Mouse (Mus musculus) gastrocnemius, postnatal 14 days (tissue): ENCODE measurements around the gene Raet1e. TPM values are rescaled to one million over a fixed set of nuclear protein-coding genes. Genes with fewer than 3 reads are reported as not detected.

ENCODE experiments used
- total RNA-seq, 2 experiments: library from RNA; stranded (reverse); gene quantifications; 2 replicates each; pipeline ENCODE4 v1.2.3; 2021

Gene Raet1e
- total RNA-seq, 2 experiments from 2014 or later = 0.29 to 0.47 TPM

Other genes with a start within 250 kb of the Raet1e start
- not detected for gene 4930444G20Rik, start 90.5 kb upstream of the Raet1e start, total RNA-seq
- 1 to 10 TPM; 1.8 to 2.3 TPM for gene E030030I06Rik, start 9.3 kb upstream of the Raet1e start, total RNA-seq
- gene H60b, start within 50 bp of the Raet1e start, total RNA-seq = not detected
- gene Raet1d, start 202.0 kb downstream of the Raet1e start, total RNA-seq = not detected